Mouse (Mus musculus) kidney, adult 8-10 months (tissue): Measurements from ENCODE around the gene Wipi2.

ENCODE experiments used
- DNase-seq, 2 experiments: peaks; one replicate each; pipeline ENCODE4 v3.0.0; 2022

Wipi2 gene

DNA sequence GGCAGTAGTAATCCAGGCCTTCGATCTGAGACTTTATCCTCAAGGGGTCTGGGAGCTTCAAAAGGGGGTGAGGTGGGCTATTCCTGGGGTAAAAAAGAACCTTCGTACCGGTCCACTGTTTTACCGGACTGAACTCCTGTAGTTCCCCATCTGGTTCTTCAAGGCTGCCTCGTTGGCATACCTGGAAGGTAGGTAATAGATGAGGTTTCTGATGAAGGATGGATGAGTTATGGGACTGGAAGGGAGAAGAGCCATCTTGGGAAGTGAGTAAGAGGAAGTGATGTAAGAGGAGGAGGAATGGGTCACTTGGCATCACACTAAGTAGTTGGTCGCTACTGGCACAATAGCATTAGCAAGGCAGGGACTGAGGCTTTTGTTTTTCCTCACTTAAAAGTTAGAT is 2.7 kb downstream of the Wipi2 start:
- DNase-seq: peak; percentile 11 to 19

DNA sequence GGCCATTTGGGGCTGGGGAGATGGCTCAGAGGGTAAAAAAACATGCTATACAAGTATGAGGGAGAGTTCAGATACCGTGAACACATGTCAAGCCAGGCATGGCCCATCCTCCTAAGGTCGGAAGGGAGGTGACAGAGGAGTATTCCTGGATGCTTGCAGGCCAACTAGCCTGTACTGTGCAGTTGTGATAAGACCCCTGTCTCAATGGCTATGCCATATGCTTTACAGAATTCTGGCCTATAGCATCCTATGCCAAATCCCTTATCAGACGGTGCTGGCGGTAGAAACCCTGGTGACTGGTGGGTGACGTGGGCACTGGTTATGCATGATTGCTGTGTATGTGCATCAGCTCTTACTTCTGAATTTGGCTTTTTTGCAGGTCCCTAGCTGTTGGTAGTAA is 10.3 kb downstream of the Wipi2 start:
- no peak for DNase-seq

DNA sequence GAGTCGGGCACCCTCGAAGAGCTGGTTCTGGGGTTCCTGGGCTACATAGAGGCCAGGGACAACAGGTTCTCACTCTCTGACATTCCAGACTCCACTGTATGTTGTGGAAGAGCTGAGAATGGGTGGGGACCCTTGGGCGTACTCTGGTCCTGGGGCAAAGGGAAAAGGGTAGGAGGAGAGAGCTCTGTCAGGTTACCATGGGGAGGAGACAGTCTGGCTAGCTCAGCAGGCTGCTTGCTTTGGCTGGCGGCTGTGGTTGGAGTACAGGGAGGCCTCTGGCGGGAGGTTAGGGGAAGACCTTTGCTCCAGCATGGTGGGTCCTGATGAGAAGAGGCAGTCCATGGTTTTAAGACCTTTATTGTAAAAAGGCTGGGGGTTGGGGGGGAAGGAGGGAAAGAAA is 12.6 kb downstream of the Wipi2 start:
- peak; percentile 80 to 85 for DNase-seq

DNA sequence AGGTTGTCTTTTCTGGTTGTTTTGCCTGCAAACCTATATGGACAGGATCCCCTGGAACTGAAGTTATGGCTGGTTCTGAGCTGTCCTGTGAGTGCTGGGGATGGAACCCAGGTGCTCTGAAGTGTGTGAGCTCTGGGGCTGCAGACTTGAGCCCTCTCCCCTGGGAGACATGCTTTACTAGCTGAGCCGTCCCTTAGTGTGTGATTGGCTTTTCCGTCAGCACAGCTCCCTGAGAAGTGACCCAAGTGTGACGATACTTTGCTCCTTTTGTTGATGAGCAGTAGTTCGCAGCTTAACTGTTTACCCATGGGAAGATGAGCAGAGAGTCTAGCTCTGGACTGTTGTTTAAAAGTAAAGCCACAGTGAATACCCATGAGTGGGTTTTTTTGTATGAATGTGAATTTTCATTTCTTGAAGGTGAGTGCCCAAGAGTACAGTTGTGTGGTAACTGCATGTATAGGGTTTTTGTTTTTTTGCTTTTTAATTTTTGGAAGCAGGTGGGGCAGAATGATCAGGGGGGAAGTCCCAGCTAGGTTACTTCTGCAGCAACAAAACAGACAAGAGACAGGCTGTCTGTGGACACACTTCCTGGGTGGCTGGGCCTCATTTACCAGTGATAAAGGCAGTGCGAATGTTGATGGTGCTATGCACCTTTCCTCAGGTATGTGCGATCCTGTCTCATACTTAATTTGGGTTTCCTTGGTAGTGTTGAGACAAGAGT is 14.0 kb downstream of the Wipi2 start:
- DNase-seq: peak; percentile 34 to 44

DNA sequence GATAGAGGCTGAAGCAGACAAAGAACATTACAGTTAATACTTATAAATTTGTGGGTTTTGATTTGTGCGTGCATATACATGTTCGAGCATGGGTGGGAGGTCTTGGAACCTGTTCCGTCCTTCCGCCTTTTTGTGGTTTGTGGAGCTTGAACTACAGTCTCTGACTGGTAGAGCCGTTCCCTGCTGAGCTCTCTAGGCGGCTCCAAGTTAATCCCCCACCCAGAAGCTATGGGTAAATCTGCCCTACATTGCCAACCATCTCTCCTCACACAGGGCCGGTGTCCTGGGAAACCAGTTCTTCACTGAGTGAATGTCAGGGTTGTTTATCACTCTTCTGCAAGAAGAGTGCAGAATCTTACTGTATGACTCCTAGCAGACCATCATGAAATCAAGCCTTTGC is 20.7 kb downstream of the Wipi2 start:
- DNase-seq: no peak

DNA sequence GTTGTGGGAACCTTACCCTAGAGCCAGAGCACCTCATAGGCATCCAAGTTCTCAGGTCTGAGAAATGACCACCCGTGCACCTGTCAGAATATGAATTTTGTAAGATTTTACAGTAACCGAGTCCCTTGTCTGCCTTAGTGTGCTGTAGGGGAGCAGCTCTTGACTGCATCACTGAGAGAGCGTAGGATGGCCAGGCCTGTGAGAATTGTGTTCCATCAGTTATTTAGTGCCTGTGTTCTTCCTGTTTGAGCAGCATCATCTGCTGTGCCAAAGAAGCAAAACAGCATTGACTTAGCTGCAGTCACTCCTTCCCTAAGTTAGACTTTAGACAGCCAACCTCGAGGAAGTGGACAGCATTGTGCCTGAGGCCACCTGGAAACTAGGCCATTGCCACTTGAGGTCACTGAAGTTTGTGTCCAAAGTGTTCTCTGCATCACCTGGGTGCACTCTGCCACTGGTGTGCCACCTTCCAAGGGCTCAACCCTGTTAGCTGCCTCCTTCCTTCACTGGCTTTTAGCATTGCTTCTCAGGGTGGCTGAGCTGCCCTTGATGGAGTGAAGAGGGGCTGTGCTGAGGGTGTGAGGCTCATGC is 22.1 kb downstream of the Wipi2 start:
- DNase-seq: peak; percentile 13 to 36

DNA sequence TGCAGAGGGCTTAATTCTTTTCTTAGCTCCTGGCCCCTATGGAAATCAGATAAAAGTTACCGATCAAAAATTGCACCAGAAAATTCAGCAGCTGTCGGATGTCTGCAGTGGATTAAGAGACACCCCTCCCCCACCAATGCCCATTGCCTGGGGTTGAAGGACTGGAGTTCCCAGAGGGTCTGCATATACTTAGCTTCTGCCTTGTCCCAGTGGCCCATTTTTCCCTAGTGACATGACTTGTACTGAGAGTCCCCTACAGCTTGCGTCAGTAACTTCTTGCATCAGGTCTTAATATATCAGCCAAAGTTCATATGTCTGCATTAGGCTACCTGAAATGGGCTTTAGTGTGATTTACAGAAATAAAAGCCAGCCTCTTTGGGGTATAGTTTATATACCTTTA is 22.9 kb downstream of the Wipi2 start:
- no peak for DNase-seq

DNA sequence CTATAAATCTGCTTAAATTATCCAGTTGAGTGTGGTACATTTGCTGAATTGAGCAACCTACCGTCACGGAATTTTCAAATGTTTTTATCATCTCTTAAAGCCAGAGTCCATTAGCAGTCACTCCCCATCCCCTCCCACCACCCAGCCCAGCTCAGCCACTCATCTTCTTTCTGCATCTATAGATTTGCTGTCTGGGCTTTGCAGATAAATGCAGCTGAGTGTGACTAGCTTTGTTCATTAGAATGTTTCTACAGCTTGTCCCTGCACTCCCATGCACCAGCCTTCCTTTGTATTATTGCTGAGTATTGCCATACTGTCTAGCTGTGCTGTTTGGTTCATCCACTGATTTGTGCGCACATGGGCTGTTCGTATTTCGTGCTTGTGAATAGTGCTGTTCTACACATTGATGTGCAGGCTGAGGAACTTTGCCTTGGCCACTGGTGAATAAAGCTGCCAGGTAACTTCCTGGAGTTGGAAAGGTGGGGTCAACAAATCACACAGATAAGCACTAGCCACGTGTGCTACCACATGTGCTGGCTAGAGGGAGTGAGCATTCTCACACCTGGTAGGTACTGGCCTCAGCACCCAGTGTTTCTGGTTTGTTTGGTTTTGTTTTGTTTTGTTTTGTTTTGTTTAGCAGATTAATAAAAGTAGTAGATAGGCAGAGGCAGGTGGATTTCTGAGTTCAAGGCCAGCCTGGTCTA is 23.4 kb downstream of the Wipi2 start:
- DNase-seq: no peak

DNA sequence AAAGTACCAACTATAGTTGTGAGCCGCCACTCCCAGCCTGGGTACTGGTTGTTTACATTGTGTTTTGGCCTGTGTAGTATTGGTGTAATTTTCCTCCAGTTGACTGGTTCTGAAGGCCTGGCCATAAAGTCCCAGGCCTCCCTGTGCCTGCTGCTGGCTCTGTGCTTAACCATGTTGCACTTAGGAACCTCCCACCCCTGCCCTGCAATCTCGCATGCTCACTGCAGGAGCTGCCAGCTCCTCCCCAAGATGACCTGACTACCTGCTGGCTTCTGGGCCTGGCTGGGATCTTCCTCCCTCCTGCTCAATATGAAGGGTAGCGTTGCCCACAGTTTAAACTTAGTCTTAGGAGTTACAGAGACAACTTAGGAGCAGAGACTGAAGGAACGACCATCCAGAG is 24.8 kb downstream of the Wipi2 start:
- DNase-seq: peak in 1 of 2 experiments; percentile 15

DNA sequence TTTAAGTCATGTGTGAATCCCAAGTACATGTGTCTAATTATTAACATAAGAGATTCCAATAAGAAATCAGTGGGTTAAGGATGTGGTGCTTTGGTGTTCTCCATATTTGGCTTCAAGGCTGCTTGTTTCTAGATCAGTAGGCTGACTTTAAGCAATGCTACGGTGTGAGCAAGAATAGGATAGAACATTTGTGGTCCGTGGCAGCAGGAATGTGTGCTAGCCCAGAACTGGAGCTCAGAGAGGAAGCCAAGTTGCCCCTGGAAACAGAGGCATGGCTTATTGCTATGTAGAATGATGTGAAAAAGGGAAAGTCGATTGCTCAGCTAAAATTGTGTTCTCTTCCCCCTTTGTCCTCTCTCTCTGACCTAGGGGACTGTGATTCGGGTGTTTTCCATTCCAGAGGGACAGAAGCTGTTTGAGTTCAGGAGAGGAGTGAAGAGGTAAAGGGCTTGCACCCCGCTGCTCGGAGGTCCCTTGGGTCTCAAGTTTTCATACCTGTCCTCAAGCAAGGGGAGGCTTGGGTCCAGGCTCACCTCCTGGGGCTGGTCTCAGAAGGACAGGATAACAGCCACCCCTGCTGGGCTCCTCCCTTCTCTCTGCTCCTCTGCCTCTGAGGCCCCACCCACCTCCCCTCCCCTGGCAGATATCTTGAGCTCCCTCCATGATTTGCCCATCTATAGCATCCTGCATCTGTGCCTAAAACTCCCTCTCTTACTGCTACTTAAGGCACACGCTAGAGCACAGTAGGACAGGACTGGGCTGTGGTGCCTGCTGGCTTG is 33.3 kb downstream of the Wipi2 start:
- no peak for DNase-seq

DNA sequence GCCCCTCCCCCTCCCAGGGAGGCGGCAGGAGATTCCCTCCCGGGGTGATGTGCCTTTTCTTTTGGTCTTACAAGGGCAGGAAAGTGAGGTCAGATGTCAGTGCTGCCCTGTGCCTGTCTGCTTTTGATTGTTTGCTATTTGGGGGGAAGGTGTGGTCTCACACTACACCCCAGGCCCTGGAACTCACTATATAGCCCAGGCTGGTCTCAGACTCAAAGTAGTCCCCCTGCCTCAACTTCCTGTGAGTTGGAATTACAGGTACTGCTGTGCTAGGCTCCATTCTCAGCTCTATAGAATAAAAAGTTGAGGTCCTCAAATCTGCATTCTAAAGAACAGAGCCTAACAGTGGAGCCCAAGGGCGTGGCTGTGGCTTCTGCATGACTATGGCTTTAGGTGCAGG is 40.4 kb downstream of the Wipi2 start:
- no peak for DNase-seq

DNA sequence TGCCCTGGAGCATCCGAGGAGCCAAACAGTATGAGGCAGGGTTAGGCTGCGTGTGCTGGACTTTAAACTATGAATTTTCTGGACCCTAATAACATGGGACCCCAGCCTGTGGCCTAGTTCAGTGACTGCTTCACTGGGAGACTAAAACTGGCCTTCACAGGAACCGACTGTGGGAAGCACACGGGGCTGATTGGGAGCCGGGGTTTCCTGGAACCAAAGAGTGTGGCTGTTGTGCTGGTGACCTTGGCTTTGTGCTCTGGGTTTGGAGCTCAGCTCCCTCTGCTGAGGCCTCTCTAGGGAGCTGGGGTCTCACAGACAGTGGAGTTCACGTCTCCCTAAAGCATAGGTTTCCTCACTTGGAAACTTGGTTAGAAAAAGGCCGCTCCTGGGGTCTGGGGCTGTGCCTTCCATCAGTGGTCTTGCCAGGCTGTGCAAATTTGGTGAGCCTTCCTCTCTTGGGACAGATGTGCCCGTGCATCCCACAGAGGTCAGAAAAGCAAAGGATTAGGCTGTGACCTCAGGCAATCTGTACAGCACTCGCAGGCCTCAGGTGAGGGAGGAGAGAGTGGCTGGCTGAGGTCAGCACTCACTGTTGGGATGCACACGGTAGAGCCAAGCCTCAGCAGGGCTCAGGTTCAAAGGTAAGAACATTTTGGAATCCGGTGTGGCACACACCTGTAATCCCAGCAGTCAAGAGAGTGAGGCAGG is 41.2 kb downstream of the Wipi2 start:
- DNase-seq: no peak

DNA sequence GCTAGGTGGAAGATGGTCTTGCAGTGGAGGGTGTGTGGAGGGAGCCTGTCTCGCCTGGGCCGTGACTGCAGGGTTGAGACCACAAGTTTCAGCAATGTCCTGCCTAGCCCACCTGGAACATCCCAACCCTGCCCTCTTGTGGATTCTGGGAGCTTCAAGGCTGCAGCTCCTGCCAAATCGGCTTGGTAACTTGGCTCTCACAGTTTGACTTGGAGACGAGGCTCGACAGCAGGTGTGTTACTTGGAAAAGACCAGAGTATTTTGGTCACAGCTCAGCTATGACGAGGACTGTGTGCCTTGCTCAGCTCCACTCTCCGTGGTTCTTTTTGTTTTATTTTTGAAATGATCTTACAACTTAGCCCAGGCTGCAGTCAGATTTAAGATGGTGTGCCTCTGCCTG is 42.2 kb downstream of the Wipi2 start:
- DNase-seq: no peak

DNA sequence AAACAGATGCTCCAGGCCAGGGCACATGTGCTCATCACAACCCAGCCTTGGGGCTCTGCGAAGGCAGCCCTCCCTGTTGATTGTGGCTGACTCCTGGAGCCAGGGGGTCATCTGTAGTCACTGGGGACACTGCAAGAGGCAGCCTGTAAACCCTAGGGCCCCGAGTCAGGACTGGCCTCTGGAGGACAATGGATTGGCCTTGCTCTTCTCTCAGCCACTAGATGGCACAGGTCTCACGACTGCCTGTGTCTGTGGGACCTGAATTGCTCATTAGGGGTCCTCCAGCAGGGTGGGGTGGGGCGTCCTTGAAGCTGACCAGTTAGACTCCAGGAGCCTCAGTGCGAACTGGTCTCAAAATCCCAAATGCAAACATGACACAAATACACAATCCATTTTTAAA is 45.6 kb downstream of the Wipi2 start:
- peak in 1 of 2 experiments; percentile 11 for DNase-seq

DNA sequence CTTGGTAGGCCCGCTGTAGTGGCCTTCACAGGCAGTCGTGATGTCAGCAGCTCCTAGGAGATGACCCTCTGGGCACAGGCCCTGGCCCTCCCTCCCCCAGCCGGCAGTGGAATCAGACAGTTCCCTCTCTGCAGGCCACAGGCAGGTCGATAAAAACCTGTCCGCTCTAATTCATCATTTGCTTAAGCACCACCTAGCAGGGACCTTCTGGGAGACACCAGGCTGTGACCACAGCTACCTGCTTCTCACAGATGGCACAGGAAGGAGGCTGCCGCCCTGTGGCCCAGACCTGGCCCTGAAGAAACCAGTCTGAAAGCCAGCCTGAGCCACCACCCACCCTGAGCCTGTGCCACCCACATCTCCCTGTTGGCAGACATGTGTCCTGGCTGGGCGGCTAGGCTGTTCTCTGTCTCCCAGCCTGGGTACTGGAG is 50.7 kb downstream of the Wipi2 start:
- DNase-seq: no peak

DNA sequence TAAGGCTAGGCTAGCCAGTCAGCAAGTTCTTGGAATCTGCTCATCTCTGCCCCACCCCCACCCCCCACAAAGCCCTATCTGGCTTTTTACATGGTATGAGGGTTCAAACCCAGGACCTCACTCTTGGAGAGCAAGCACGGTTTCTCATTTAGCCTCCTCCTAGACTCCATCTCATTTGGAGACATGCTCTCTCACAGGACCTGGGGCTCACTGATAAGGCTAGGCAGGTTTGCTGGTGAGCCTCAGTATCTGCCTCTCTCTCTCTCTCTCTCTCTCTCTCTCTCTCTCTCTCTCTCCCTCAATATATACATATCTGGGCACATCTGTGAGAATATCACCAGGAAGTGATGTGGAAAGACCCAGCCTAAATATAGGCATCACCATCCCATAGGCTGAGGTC is 51.6 kb downstream of the Wipi2 start:
- DNase-seq: no peak

DNA sequence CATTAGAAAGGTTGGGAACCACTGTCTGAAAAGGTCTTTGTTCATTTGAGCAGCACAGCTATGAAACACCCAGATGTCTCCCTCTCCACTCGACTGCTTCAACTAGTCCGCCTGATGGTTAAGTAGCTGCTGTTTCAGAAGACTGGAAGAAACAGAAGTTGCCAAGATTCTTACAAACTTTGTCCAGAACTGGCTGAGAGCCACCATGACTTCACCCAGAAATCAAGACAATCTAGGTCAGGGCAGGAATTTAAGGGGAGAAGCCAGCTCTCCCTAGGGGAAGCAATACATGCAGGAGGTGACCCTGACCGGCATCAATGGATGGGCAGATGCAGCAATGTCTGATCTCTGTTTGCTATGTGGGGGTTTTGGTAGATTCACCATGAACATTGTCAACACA is 54.4 kb downstream of the Wipi2 start:
- no peak for DNase-seq

DNA sequence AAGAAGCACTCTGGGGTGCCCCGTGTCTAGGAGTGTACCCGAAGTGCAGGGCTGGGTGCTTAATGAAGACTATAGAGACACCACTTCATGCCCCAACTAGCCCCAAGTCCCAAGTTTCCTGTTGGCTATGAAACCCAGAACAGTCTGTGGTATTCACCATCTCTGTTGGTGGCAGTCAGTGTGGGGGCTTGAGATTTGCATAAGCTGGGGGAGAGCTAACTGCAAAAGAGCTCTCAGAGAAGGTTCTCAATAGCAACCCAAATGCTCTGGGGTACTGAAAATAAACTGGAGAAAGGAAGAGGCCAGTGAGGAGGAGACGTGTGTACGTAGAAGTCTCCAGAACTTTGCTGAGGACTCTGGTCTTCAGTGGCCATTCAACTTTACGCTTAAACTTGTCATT is 55.0 kb downstream of the Wipi2 start:
- no peak for DNase-seq

DNA sequence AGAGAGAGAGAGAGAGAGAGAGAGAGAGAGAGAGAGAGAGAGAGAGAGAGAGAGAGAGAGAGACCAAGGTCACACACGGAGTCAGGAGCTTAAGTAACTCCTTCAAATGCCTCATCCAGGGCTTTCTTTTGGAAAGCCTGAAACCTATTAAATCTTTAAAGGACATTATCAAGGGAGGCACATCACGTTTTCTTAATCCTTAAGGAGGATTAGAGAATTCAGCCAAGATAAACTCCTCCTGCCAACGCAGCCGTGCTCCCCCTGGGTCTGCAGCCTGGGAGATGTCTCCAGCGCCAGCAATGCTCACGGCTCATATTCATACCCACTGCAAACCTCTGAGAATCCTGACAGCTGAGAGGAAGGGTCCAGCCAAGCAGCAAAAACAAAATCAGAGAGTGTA is 61.4 kb downstream of the Wipi2 start:
- DNase-seq: no peak

DNA sequence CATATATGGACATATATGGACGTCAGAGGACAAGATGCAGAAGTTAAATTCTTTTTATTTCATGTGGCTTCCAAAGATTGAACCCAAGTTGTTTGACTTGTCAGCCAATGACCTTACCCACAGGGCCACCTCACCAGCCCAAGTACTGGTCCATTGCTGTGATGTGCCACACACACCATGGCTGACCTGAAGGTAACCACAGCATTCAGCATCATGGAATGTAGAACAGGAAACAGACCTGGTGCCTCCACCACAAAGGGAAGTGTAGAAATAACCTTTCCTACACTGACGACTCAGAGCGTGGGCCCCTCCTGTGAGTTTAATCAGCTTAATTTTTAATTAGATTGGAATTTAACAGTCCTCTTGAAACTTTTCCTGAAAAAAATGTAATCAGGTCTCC is 62.8 kb downstream of the Wipi2 start:
- no peak for DNase-seq

DNA sequence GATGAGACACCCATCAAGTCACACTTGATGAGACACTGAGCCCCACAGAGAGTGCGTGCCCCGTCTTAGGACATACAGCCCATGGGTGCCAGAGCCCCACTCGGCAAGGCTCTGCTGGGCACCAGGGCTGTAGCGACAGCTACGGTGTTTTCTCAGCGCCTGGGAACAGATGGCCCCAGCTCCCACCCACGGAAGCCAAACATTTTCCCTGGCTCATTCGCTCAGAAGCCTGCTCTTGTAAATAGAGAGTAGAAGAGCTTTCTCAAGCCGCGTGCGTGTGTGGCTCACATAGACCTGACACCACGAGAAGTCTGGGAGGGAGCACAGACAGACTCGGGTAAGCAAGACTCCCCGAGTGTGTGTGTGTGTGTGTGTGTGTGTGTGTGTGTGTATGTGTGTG is 64.8 kb downstream of the Wipi2 start, which contains the start of gene Slc29a4:
Gene Slc29a4 (plus strand): TSS at position 265 of the 400 bp plus-strand sequence.
- DNase-seq: no peak

DNA sequence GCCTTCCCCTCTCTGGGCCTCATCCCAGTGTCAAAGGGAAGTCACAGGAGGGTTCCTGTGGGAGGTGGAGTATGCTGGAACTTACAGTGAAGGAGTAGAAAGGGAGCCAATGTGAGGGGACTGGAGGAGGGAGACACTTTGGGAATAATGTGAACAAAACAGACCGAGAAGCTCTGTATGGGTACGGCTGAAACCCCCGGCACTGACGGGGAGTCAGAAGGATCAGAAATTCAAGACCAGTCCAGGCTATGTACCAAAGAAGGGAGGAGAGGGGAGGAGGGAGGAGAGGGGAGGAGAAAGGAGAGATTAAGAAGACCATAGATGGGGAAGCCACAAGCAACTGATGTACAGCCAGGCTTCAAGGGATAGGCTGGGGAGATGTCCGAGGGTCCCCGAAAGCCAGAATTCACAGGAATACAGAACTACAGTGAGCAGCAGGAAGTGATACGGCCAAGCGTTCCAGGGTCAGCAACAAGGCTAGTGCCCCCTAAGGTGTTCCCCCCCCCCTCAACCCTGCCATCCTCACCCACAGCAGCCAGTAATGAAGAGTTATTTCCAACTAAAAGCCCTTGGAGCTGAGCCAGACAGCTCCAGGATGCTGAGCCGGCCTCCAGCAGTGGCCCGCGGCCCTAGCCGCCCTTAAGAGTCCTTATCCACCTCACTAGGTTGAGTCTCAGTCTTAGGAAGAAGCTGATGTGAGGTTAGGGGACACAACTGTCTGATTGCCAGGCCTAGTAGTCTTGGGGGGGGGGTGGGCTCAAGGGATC is 65.7 kb downstream of the Wipi2 start:
- no peak for DNase-seq
